In genomic region chr8:30391936-30392335, GRCm38 (mm10) we compare ENCODE assay signal across 17 mouse cellular contexts.
"Had no signal": no experiment of that assay in that cellular context is flagged by ENCODE, and none has a peak within 500 bp of the region (broad histone marks: within the 10 kb centered on the region; RNA-seq: fewer than 3 reads in every experiment).

No protein-coding gene starts in this region.

- DNase-seq: kidney, adult 8-10 months; kidney, postnatal 36 days; layer of hippocampus, adult 9-11 months; layer of hippocampus, postnatal 36 days; lung, adult 2 months; lung, postnatal 10 days; lung, postnatal 4 days; right cerebral cortex, postnatal 14 days; thymus, adult 2 months; thymus, postnatal 25 days had no signal

- H3K9ac ChIP-seq: limb, embryonic 13.5 days; liver, embryonic 14.5 days; neural tube, embryonic 15.5 days; stomach, embryonic 15.5 days had no signal

- H3K4me3 ChIP-seq: limb, embryonic 13.5 days; midbrain, embryonic 10.5 days; myocyte; neural tube, embryonic 15.5 days; stomach, embryonic 15.5 days had no signal

- H3K27me3 ChIP-seq: limb, embryonic 13.5 days; neural tube, embryonic 15.5 days; stomach, embryonic 15.5 days had no signal

- H3K9me3 ChIP-seq: limb, embryonic 13.5 days; midbrain, embryonic 10.5 days; neural tube, embryonic 15.5 days; stomach, embryonic 15.5 days had no signal

- H3K27ac ChIP-seq: limb, embryonic 13.5 days; liver, embryonic 14.5 days; midbrain, embryonic 10.5 days; neural tube, embryonic 15.5 days; stomach, embryonic 15.5 days had no signal

- ATAC-seq: intestine, embryonic 16.5 days had no signal

- H3K4me2 ChIP-seq: limb, embryonic 13.5 days; neural tube, embryonic 15.5 days; stomach, embryonic 15.5 days had no signal

- H3K4me1 ChIP-seq: limb, embryonic 13.5 days; midbrain, embryonic 10.5 days; neural tube, embryonic 15.5 days; stomach, embryonic 15.5 days had no signal

- H3K36me3 ChIP-seq: limb, embryonic 13.5 days; midbrain, embryonic 10.5 days; neural tube, embryonic 15.5 days; stomach, embryonic 15.5 days had no signal
